Mouse (Mus musculus) embryonic facial prominence, embryonic 10.5 days (tissue): ENCODE data around the gene Ccdc187. TPM values are rescaled to one million over a fixed set of nuclear protein-coding genes. Genes with fewer than 3 reads are reported as not detected.

Experiments
- DNase-seq: peaks from one replicate; pipeline ENCODE4 v3.0.0-alpha.2; 2017; ENCODE audit warnings: low spot score
- H3K27ac ChIP-seq: fragments of 300-500 bp; sonication (generic); replicated peaks from 2 replicates; pipeline ENCODE4 v1.5.1; 2016; ENCODE audit warnings: mild to moderate bottlenecking
- H3K27me3 ChIP-seq: fragments of 300-500 bp; sonication (generic); replicated peaks from 2 replicates; pipeline ENCODE4 v1.6.1; 2016; ENCODE audit warnings: low read depth, mild to moderate bottlenecking; ENCODE audit not compliant: poor library complexity, severe bottlenecking
- H3K36me3 ChIP-seq: fragments of 300-500 bp; sonication (generic); replicated peaks from 2 replicates; pipeline ENCODE4 v1.6.1; 2016; ENCODE audit warnings: mild to moderate bottlenecking, moderate library complexity
- H3K4me1 ChIP-seq: fragments of 300-500 bp; sonication (generic); 2 replicates; pipeline ENCODE4 v1.6.1; 2016
- H3K4me3 ChIP-seq: fragments of 300-500 bp; sonication (generic); 2 replicates; pipeline ENCODE4 v1.5.1; 2016; ENCODE audit warnings: mild to moderate bottlenecking, moderate library complexity
- H3K9me3 ChIP-seq: fragments of 300-500 bp; sonication (generic); 2 replicates; pipeline ENCODE4 v1.6.1; 2016; ENCODE audit warnings: mild to moderate bottlenecking
- WGBS: fragments of 180-500 bp; shearing (Covaris S2); methylation state at CpG from one replicate; pipeline ENCODE4 v1.1.7; 2016; 5-methylcytosine and 5-hydroxymethylcytosine counted together
- polyA plus RNA-seq: library from polyadenylated mRNA; unstranded; fragments of >200 nt; fragmentation: Nextera tagmentation; extraction: Ambion mirVana; gene quantifications from 2 replicates; pipeline ENCODE4 v1.2.1, GENCODE M21; 2016

Gene Ccdc187
- polyA plus RNA-seq, 1 experiment from 2014 or later = 0.04 TPM

GRCm38 (mm10) chr2:26227788-26228187 is 66.6 kb downstream of the Ccdc187 start:
- H3K36me3 ChIP-seq = peaks cover 40% of the 10 kb centered on the region
- H3K9me3 ChIP-seq = no peaks in the 10 kb centered on the region
- H3K27me3 ChIP-seq = no peaks in the 10 kb centered on the region
- no peak overlapping the region for H3K27ac ChIP-seq
- WGBS = 57% methylated on average over 1 of the region's 1 CpGs
- H3K4me1 ChIP-seq = no peaks in the 10 kb centered on the region
- no peak overlapping the region for H3K4me3 ChIP-seq
- peak; percentile 44 for DNase-seq

DNA sequence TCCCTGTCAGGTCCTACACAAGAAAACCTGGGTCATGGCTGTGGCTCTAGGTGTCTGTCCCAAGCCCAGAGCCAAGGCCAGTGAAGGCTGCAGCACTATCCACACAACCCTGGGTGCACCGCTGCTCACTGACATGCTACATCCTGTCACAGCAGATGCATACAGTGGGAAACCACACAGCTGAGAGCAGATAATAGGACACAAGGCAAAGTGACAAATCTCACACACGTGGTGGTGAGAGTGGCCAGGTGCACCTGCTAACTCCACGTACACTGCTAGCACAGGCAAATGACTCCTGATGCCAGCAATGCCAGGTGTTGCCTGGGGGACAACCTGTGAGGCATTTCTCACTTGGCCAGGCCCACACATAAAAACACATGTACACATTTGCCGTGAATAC is 69.1 kb downstream of the Ccdc187 start:
- peaks cover 62% of the 10 kb centered on the region for H3K36me3 ChIP-seq
- DNase-seq = no peak

DNA sequence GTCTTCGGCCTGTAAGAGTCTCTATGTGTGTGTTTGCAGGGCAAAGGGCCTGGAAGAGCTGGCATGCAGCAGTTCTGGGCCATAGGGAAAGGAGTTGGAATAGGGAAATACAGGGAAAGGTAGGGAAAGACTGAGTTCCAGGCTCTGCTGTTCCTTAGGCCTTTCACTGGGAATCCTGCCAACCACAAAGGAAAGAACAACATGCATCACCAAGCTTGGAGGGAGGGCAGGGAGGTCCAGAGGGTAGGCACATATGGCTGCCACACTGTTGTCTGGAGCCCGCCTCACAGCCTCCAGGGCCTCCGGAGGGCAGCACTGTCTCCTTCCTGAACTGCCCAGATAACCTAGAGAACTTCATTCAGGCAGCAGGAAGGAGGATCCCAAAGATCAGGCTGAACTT is 70.4 kb downstream of the Ccdc187 start:
- no peak for DNase-seq
- Histone ChIP-seq H3K27ac (no peak overlapping the region), H3K27me3 (no peaks in the 10 kb centered on the region), H3K9me3 (no peaks in the 10 kb centered on the region), H3K4me3 (no peak overlapping the region), H3K36me3 (peaks cover 75% of the 10 kb centered on the region), H3K4me1 (no peaks in the 10 kb centered on the region)
- WGBS = 84% methylated on average over 3 of the region's 3 CpGs

More for the DNA sequence above, 69.1 kb downstream of the Ccdc187 start:
- H3K4me1 ChIP-seq = no peaks in the 10 kb centered on the region
- no peaks in the 10 kb centered on the region for H3K9me3 ChIP-seq
- H3K4me3 ChIP-seq = no peak overlapping the region
- H3K27me3 ChIP-seq = no peaks in the 10 kb centered on the region
- WGBS = 93% methylated on average over 4 of the region's 4 CpGs
- H3K27ac ChIP-seq = no peak overlapping the region

- DNase-seq = no peak
- no peak overlapping the region for H3K4me3 ChIP-seq
- 87% methylated on average over 3 of the region's 3 CpGs for WGBS
- H3K27me3 ChIP-seq = no peaks in the 10 kb centered on the region
- H3K27ac ChIP-seq = no peak overlapping the region
- H3K36me3 ChIP-seq = peaks cover 97% of the 10 kb centered on the region
- H3K4me1 ChIP-seq = no peaks in the 10 kb centered on the region
- no peaks in the 10 kb centered on the region for H3K9me3 ChIP-seq
Observed at GRCm38 (mm10) chr2:26214526-26214925, 79.8 kb downstream of the Ccdc187 start.

- Histone ChIP-seq H3K36me3 (peaks cover 53% of the 10 kb centered on the region), H3K27me3 (peaks cover 42% of the 10 kb centered on the region), H3K9me3 (no peaks in the 10 kb centered on the region), H3K4me1 (peaks cover 26% of the 10 kb centered on the region), H3K4me3 (no peak overlapping the region), H3K27ac (no peak overlapping the region)
- DNase-seq = no peak
- WGBS = 79% methylated on average over 3 of the region's 3 CpGs
Observed at GRCm38 (mm10) chr2:26209566-26209965, 84.8 kb downstream of the Ccdc187 start.

DNA sequence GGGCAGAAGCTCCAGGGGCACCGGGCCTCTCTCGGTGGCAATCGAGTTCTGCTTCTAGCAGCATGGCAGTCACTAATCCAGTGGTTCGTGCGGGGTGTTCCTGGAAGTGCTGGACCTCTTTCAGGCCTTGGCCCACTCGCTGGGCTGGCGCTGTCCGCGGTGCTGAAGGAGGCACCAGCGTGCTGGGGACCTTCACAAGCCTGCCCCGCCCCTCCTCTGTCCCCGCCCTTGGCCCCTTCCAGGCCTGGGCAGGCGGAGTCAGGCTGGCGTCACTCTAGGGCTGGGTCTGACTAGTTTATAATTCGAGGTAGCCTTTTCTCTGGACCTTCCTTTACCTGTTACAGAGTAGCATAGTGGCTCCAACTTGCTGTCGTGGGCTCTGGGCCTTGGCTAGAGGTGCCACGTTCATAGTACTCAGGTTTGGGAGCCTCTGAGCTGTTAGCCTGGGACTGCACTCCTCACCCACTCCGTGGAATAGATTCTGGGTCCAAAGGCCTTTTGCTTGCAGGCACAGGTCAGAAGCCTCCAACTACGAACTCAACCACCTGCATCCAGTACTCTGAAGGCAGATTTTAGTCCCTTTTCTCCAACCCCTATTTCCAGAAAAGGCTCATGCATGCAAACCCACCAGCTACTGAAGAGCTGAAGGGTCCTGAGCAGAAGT is 86.1 kb downstream of the Ccdc187 start, which contains the start of gene Lhx3:
Gene Lhx3, minus strand, starts transcription at position 164 of the 664 bp plus-strand sequence.
- WGBS = 4% methylated on average over 19 of the region's 19 CpGs
- Histone ChIP-seq H3K4me3 (no peak within 1 kb of the TSS), H3K27me3 (peaks cover 55% of the 10 kb centered on the region), H3K9me3 (no peaks in the 10 kb centered on the region), H3K27ac (no peak within 1 kb of the TSS), H3K4me1 (peaks cover 26% of the 10 kb centered on the region), H3K36me3 (peaks cover 40% of the 10 kb centered on the region)
- DNase-seq = peak; percentile 95

DNA sequence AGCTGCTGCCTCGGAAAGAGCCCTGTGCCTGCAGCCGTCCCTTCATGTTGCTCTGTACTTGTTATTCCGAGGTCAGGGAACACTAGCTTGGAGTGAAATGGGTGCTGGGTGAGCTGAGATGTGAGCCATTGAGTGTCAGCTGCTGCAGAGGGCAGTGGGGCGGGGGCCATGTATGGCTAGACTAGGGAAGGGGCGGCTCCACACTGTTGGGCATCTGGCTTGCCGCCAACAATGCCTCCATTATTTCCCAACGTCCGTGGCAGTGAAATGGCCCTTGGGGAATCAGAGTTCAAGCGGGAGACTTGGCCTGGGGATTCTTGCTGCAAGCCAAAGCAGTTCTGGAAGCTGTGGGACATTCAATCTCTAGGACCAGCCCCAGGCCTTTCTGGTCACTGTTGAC is 86.8 kb downstream of the Ccdc187 start:
- DNase-seq = no peak
- Histone ChIP-seq H3K36me3 (peaks cover 34% of the 10 kb centered on the region), H3K27ac (no peak overlapping the region), H3K4me3 (no peak overlapping the region), H3K27me3 (peaks cover 62% of the 10 kb centered on the region), H3K9me3 (no peaks in the 10 kb centered on the region), H3K4me1 (peaks cover 32% of the 10 kb centered on the region)
- 7% methylated on average over 9 of the region's 9 CpGs for WGBS

DNA sequence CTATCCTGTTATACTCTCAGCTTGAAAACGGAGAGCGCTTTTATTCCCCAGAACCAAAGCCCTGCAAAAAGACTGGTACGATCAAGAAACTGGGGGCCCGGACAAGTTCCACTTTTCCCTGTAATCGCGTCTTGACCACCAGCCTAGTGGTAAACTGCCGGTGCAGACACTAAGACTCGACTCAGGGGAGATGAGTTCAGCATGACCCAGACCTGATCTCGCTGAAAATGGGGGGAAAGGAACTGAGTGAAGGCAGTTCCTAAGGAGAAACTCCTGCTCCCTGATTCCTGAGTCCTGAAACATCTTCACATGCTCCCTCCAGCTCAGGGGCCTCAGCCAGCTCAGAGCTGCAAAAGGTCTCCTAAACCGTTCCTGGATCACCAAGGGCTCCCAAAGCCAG is 88.6 kb downstream of the Ccdc187 start:
- Histone ChIP-seq H3K27ac (no peak overlapping the region), H3K36me3 (peaks cover 16% of the 10 kb centered on the region), H3K9me3 (no peaks in the 10 kb centered on the region), H3K27me3 (peaks cover 80% of the 10 kb centered on the region), H3K4me1 (peaks cover 40% of the 10 kb centered on the region), H3K4me3 (no peak overlapping the region)
- DNase-seq = no peak
- WGBS = 9% methylated on average over 10 of the region's 10 CpGs

DNA sequence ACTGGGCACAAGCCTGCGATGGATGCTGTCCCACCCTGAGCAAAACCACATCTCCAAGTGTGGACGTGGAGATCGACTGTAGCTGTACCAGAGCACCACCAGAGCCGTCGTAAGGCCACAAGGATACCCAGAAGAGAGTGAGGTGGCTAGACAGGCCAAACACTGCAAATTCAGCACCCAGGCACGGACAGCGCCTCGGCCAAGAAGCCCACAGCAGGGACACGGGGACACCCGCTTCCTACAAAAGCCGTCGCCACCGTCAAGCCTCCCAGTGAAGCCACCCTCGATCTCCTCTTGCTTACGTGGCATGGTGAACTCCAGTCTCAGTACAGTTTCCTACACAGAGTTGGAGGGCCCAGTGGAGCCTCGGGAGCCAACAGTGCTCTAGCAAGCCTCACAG is 89.2 kb downstream of the Ccdc187 start:
- H3K36me3 ChIP-seq = peaks cover 9% of the 10 kb centered on the region
- no peak overlapping the region for H3K4me3 ChIP-seq
- 2% methylated on average over 16 of the region's 16 CpGs for WGBS
- no peak overlapping the region for H3K27ac ChIP-seq
- H3K4me1 ChIP-seq = peaks cover 40% of the 10 kb centered on the region
- peak; percentile 81 for DNase-seq
- no peaks in the 10 kb centered on the region for H3K9me3 ChIP-seq
- peaks cover 86% of the 10 kb centered on the region for H3K27me3 ChIP-seq

DNA sequence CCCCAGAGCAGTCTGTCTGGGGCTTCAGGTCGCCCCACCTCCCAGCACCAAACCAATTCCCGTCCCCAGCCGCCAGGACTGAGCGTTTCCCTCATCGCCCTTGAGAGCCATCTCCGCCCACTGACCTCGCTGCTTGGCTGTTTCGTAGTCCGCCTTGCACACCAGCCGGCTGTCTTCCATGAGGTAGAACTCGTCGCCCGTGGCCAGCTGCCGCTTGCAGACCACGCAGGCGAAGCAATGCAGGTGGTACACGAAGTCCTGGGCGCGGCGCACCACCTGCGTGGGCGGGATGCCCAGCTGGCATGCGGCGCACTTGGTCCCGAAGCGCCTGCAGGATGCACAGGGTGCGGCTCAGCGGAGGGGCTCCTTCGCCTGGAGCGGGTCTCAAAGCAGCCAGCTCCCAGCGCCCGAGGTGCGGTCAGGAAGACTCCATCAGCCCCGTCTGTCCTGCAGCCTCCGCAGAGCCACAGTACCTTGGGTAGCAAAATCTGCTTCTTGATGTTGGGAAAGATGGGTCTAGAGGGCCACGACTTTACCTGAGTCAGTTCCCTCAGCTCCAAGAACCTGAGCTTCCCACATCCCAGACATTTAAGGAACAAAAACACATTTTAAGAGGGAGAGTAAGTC is 91.4 kb downstream of the Ccdc187 start:
- 1% methylated on average over 36 of the region's 36 CpGs for WGBS
- DNase-seq = peak; percentile 45

DNA sequence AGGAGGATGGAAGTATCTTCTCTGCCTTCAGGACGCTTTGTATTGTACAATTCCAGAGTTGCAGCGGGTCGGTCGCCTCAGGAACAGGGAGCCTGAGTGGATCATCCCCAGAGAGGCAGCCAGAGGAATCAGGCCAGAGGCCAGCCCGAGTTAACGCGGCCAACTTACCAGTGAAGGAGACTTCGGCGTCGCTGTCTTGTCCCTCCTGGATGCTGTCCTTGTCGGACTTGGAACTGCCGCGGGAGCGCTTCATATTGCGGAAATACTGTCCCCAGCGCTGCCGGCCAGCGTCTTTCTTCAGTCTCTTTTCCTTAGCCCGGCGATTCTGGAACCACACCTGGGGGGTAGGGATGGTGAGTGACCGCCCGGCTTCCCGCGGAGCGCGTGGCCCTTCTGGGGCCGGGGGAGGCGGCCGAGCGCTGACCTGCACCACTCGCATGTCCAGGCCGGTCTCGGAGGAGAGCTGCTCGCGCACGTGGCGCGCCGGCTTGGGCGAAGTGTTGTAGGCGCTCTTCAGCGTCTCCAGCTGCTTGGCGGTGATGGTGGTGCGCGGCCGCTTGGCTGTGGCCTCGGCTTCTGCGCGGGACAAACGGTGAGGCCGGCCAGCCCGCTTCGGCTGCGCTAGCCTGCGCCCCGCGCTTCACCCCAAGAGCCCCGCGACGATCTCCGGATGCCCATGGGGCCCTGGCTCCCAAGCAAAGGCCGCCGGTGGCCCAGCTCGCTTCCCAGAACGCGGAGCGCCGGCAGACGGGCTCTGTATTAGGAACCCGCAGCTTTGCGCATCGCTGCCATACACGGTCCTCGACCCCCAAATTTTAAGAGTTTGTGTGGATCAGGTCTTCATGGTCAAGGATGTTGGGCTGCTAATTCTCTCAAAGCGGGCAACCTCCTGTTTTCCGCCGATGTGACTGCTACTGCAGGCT is 92.2 kb downstream of the Ccdc187 start:
- Histone ChIP-seq H3K27ac (no peak overlapping the region), H3K27me3 (peaks cover 100% of the 10 kb centered on the region), H3K4me1 (peaks cover 46% of the 10 kb centered on the region), H3K4me3 (peak overlapping the region; percentile 38), H3K9me3 (no peaks in the 10 kb centered on the region), H3K36me3 (no peaks in the 10 kb centered on the region)
- peak; percentile 52 for DNase-seq
- WGBS = under 1% methylated on average over 77 of the region's 77 CpGs

More for the DNA sequence above, 91.4 kb downstream of the Ccdc187 start:
- Histone ChIP-seq H3K27ac (no peak overlapping the region), H3K27me3 (peaks cover 100% of the 10 kb centered on the region), H3K4me3 (peak overlapping the region; percentile 38; the same call in 1 of the 2 replicates), H3K36me3 (no peaks in the 10 kb centered on the region), H3K4me1 (peaks cover 51% of the 10 kb centered on the region), H3K9me3 (no peaks in the 10 kb centered on the region)

DNA sequence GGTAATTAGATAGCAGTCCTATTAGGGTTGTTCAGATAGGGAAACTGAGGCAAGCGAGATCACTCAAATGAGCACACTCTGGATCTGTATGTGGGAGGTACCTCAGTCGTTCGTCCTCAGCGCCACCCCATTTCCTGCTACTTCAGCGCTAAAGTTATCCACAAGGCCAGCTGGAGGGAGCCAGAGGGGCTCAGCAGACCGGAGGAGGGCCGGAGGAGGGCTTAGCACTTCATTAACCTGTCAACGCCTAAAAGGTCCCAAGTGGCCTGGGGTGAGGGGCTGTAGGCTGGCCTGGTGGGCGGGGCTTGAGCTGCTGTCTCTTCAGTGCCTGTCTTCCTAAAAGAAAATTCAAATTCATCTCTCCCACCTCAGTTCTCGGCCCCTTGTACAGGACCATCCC is 95.9 kb downstream of the Ccdc187 start:
- under 1% methylated on average over 10 of the region's 10 CpGs for whole genome bisulfite sequencing
- no peak overlapping the region for H3K27ac ChIP-seq
- peak overlapping the region; percentile 15 for H3K4me3 ChIP-seq
- peaks cover 99% of the 10 kb centered on the region for H3K27me3 ChIP-seq
- H3K9me3 ChIP-seq = no peaks in the 10 kb centered on the region
- peak; percentile 45 for DNase-seq
- no peaks in the 10 kb centered on the region for H3K36me3 ChIP-seq
- H3K4me1 ChIP-seq = peaks cover 45% of the 10 kb centered on the region
